Mouse (Mus musculus) limb, embryonic 11.5 days (tissue): Measurements from ENCODE around the gene Olfr1247. TPM values are rescaled to one million over a fixed set of nuclear protein-coding genes. Genes with fewer than 3 reads are reported as not detected.
"Not testable (repeated sequence)": the region's sequence is repeated elsewhere in the genome, so short reads cannot be mapped to it uniquely, and the experiment has no call there.

Experiments
- ATAC-seq: fragments of 200-750 bp; cut with Nextera tagmentation; 2 replicates; pipeline ENCODE4 v1.8.0; 2017; ENCODE audit warnings: low read depth; ENCODE audit not compliant: insufficient number of reproducible peaks, low FRiP score, low TSS enrichment
- DNase-seq: peaks from one replicate; pipeline ENCODE4 v3.0.0-alpha.2; 2015; ENCODE audit warnings: low spot score
- H3K27ac ChIP-seq: fragments of 300-500 bp; sonication (generic); replicated peaks from 2 replicates; pipeline ENCODE4 v1.5.1; 2014; ENCODE audit warnings: low read depth, mild to moderate bottlenecking, low read length
- H3K27me3 ChIP-seq: fragments of 300-500 bp; sonication (generic); 2 replicates; pipeline ENCODE4 v1.6.1; 2014; ENCODE audit warnings: mild to moderate bottlenecking, low read length, mixed read lengths; ENCODE audit not compliant: control insufficient read depth, insufficient read depth
- H3K36me3 ChIP-seq: fragments of 300-500 bp; sonication (generic); 2 replicates; pipeline ENCODE4 v1.6.1; 2014; ENCODE audit warnings: mild to moderate bottlenecking, low read length, moderate library complexity, mixed read lengths; ENCODE audit not compliant: control insufficient read depth, insufficient read depth
- H3K4me1 ChIP-seq: fragments of 300-500 bp; sonication (generic); 2 replicates; pipeline ENCODE4 v1.6.1; 2014; ENCODE audit warnings: low read length, mixed read lengths; ENCODE audit not compliant: control insufficient read depth, insufficient read depth
- H3K4me2 ChIP-seq: fragments of 300-500 bp; sonication (generic); 2 replicates; pipeline ENCODE4 v1.6.1; 2014; ENCODE audit warnings: low read depth, mild to moderate bottlenecking, moderate library complexity; ENCODE audit not compliant: severe bottlenecking
- H3K4me3 ChIP-seq: fragments of 300-500 bp; sonication (generic); 2 replicates; pipeline ENCODE4 v1.5.1; 2014; ENCODE audit warnings: low read depth, low read length
- H3K9ac ChIP-seq: fragments of 300-500 bp; sonication (generic); 2 replicates; pipeline ENCODE4 v1.6.1; 2014; ENCODE audit warnings: mild to moderate bottlenecking, low read length
- H3K9me3 ChIP-seq: fragments of 300-500 bp; sonication (generic); 2 replicates; pipeline ENCODE4 v1.6.1; 2016; ENCODE audit warnings: low read length; ENCODE audit not compliant: control insufficient read depth
- WGBS: fragments of 180-500 bp; shearing (Covaris S2); extraction: QIAGEN DNeasy Blood & Tissue Kit; methylation state at CpG from one replicate; pipeline ENCODE4 v1.1.7; 2014; 5-methylcytosine and 5-hydroxymethylcytosine counted together
- polyA plus RNA-seq: library from polyadenylated mRNA; unstranded; fragments of >200 nt; fragmentation: Nextera tagmentation; extraction: Ambion mirVana; gene quantifications from 2 replicates; pipeline ENCODE4 v1.2.1, GENCODE M21; 2014

Gene Olfr1247
- not detected in 2 replicates for polyA plus RNA-seq

- Histone ChIP-seq H3K36me3 (no peaks in the 10 kb centered on the region), H3K4me1 (no peaks in the 10 kb centered on the region), H3K27me3 (no peaks in the 10 kb centered on the region), H3K4me2 (no peak within 1 kb of the TSS), H3K27ac (no peak within 1 kb of the TSS), H3K9ac (no peak within 1 kb of the TSS), H3K4me3 (no peak within 1 kb of the TSS), H3K9me3 (no peaks in the 10 kb centered on the region)
- WGBS: 92% methylated on average over 2 of the region's 2 CpGs
- no peak for DNase-seq
- ATAC-seq: no peak
Observed at GRCm38 (mm10) chr2:89614030-89614429, at the start of gene Olfr1247. Gene Olfr1247, minus strand, starts transcription at chr2:89614130.

DNA sequence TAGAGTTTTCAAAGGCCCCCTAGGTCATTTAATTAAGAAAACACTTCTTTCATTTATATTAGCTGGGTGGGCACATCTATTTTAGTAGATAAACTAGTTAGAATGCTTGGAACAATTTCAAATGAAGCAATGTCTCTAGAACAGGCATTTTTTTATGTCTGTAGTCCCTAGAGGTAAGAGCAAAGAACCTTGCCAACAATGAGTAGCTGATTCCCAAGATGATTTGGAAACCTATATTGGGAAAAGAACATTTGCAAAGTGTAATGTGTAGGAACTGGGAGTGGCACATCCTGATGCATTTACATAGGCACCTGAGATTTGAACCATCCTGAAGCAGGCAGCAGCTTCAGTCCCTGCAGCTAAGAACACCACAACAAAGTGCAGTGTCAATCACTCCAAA is 47.4 kb upstream of the Olfr1247 start, which contains the start of gene Olfr1250:
Gene Olfr1250 (minus strand): TSS at position 101 of the 400 bp plus-strand sequence.
- no peak for ATAC-seq
- H3K36me3 ChIP-seq: no peaks in the 10 kb centered on the region
- no peak within 1 kb of the TSS for H3K4me3 ChIP-seq
- no peak within 1 kb of the TSS for H3K27ac ChIP-seq
- no peaks in the 10 kb centered on the region for H3K4me1 ChIP-seq
- no peak within 1 kb of the TSS for H3K4me2 ChIP-seq
- no peaks in the 10 kb centered on the region for H3K27me3 ChIP-seq
- no peak within 1 kb of the TSS for H3K9ac ChIP-seq
- DNase-seq: no peak
- no peaks in the 10 kb centered on the region for H3K9me3 ChIP-seq

GRCm38 (mm10) chr2:89634883-89635282 is 21.0 kb upstream of the Olfr1247 start, which contains the start of gene Olfr1249:
Gene Olfr1249, minus strand, starts transcription at chr2:89634983.
- no peaks in the 10 kb centered on the region for H3K36me3 ChIP-seq
- no peaks in the 10 kb centered on the region for H3K4me1 ChIP-seq
- H3K4me3 ChIP-seq: no peak within 1 kb of the TSS
- no peak within 1 kb of the TSS for H3K9ac ChIP-seq
- H3K4me2 ChIP-seq: no peak within 1 kb of the TSS
- ATAC-seq: no peak
- no peak within 1 kb of the TSS for H3K27ac ChIP-seq
- no peaks in the 10 kb centered on the region for H3K27me3 ChIP-seq
- H3K9me3 ChIP-seq: no peaks in the 10 kb centered on the region
- WGBS: 91% methylated on average over 2 of the region's 2 CpGs
- no peak for DNase-seq

- ATAC-seq, H3K9me3 ChIP-seq, DNase-seq, H3K4me2 ChIP-seq, H3K4me3 ChIP-seq, H3K27me3 ChIP-seq, H3K4me1 ChIP-seq, H3K36me3 ChIP-seq, H3K27ac ChIP-seq, H3K9ac ChIP-seq: not testable (repeated sequence)
- 98% methylated on average over 1 of the region's 1 CpGs for WGBS
Observed at GRCm38 (mm10) chr2:89618145-89618544, 4.2 kb upstream of the Olfr1247 start, which contains the start of gene Olfr1248. Gene Olfr1248, minus strand, starts transcription at chr2:89618245.

- Histone ChIP-seq H3K9me3 (no peaks in the 10 kb centered on the region), H3K27me3 (no peaks in the 10 kb centered on the region), H3K4me2 (no peak within 1 kb of the TSS), H3K4me3 (no peak within 1 kb of the TSS), H3K4me1 (no peaks in the 10 kb centered on the region), H3K27ac (no peak within 1 kb of the TSS), H3K9ac (no peak within 1 kb of the TSS), H3K36me3 (no peaks in the 10 kb centered on the region)
- DNase-seq (no peak), ATAC-seq (no peak)
- WGBS: 78% methylated on average over 2 of the region's 2 CpGs
Observed at GRCm38 (mm10) chr2:89593057-89593456, 20.9 kb downstream of the Olfr1247 start, which contains the start of gene Olfr1246. Gene Olfr1246, minus strand, starts transcription at chr2:89593157.

DNA sequence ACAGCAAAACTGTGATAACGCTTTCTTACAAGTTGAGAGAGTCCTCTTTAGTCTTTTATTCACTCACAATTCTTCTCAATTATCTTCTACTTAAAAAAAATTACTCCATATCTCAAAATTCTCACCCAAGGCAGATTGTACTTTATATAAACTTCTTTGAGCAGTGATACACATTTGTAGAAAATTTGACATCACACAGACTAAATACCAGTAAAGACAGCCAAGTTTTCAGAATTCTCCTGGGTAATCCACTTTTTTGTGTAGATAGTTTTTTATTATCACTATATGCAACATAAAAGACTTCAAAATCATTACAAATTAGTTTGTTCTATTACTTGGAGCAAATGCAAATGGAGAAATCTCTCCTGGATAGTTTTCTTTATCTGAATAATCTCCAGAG is 35.6 kb downstream of the Olfr1247 start, which contains the start of gene Olfr1245:
Gene Olfr1245 (minus strand): TSS at position 101 of the 400 bp plus-strand sequence.
- H3K4me2 ChIP-seq: no peak within 1 kb of the TSS
- H3K36me3 ChIP-seq: no peaks in the 10 kb centered on the region
- DNase-seq (no peak), ATAC-seq (no peak)
- no peaks in the 10 kb centered on the region for H3K9me3 ChIP-seq
- H3K4me3 ChIP-seq: no peak within 1 kb of the TSS
- H3K4me1 ChIP-seq: no peaks in the 10 kb centered on the region
- no peak within 1 kb of the TSS for H3K27ac ChIP-seq
- no peak within 1 kb of the TSS for H3K9ac ChIP-seq
- whole genome bisulfite sequencing: 87% methylated on average over 1 of the region's 1 CpGs
- no peaks in the 10 kb centered on the region for H3K27me3 ChIP-seq

DNA sequence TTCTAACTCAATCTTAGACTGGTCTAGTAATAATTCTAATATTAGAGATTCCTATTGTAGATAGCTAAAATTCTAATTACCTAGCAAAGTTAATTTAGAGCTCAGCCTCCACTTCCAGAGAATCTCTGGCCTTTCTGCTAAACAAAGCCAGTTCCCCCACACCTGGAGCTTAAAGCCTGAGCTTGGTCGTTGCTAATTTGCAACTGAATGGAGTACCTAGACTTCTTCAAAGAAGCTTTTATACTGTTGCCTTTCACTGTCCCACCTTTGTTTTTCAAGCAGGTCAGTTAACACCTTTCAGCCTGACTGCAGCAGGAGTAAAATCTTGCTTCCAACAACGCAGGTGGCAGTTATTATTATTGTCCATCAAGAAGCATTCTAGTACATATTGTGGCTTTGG is 51.2 kb downstream of the Olfr1247 start:
- H3K27ac ChIP-seq, H3K27me3 ChIP-seq, H3K4me3 ChIP-seq, H3K9ac ChIP-seq, DNase-seq, ATAC-seq, H3K36me3 ChIP-seq, H3K9me3 ChIP-seq, H3K4me1 ChIP-seq, H3K4me2 ChIP-seq: not testable (repeated sequence)
- WGBS: 59% methylated on average over 2 of the region's 2 CpGs
